Mouse (Mus musculus): ENCODE results near the gene Cd7. TPM values are rescaled to one million over a fixed set of nuclear protein-coding genes. Genes with fewer than 3 reads are reported as not detected.
A peak's percentile ranks its signal among the peaks of the same experiment; 100 is the strongest.

The Cd7 gene
- polyA plus RNA-seq, 1 experiment from 2014 or later, result not detected

DNA sequence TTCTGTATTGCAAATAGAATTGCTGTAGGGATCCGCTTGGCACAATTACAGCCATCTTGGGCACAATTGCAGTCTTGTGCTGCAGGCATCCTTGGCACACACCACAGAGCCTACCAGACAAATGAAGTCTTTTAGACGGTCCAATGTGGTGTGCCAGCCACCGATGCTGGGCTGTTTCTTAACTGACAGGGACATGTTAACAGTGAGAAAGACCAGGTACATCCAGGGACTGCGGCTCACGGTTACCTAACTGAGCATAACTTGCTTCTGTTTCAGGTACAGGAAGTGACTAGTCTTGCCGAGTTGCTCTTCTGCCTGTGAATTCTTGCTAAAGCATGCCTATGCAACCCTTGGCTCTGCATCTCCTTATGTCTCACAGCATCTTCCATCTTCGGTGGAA, 25.6 kb downstream of the Cd7 start:
- 76% methylated on average over 7 of the region's 7 CpGs for WGBS
- ATAC-seq, result no peak

DNA sequence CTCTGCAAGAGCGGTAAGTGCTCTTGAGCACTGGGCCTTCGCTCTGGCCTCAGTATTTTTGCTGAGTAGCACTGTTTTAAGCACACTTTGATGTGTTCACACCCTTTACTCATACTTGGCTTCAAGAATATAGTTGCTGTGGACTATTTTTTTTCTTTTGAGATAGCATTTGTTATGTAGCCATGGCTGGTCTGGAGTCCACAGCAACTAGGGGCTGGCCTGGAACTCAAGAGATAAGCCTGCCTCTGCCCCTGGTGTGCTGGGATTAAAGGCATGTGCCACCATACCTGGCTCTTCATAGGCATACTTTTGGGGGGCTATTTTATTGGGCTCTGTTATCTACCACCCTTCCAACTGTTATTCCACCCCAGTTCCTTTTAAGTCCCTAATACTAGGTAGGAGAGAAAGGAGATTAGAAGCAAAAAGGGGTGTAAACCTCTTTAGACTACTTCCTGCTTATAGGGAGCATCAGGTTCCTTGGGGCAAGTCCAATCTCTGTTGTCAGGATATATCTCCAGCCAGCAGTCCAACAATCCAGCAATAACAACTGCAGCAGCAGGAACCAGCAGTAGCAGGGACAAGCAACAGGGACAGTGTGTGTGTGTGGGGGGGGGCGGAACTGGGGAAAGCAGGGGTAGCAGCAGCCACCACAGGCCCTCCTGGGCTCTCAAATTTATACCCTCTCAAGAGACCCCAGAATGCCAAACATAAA, 29.0 kb downstream of the Cd7 start:
- H3K36me3 ChIP-seq (ENCODE audit: control insufficient read depth, insufficient read depth, low read length), result no peaks in the 10 kb centered on the region
- H3K4me3 ChIP-seq (ENCODE audit: low read length), result no peak overlapping the region
- H3K9ac ChIP-seq (ENCODE audit: low read depth, low read length), result no peak overlapping the region
- H3K9me3 ChIP-seq (ENCODE audit: control insufficient read depth, low read length), result no peaks in the 10 kb centered on the region
- WGBS, result 92% methylated on average over 3 of the region's 3 CpGs
- ATAC-seq, result no peak
- H3K4me1 ChIP-seq (ENCODE audit: control insufficient read depth, insufficient read depth, low read depth, low read length), result no peaks in the 10 kb centered on the region
- H3K4me2 ChIP-seq (ENCODE audit: low read length), result no peak overlapping the region
- no peaks in the 10 kb centered on the region for H3K27me3 ChIP-seq (replicated peaks; ENCODE audit: control insufficient read depth, insufficient read depth, low read length)
- no peak overlapping the region for H3K27ac ChIP-seq (ENCODE audit: low read depth, low read length)

More for the DNA sequence above, 25.6 kb downstream of the Cd7 start:
- Histone ChIP-seq H3K9ac (ENCODE audit: low read depth, low read length) (no peak overlapping the region), H3K27me3 (replicated peaks; ENCODE audit: control insufficient read depth, insufficient read depth, low read length) (no peaks in the 10 kb centered on the region), H3K36me3 (ENCODE audit: control insufficient read depth, insufficient read depth, low read length) (no peaks in the 10 kb centered on the region), H3K4me3 (ENCODE audit: low read length) (no peak overlapping the region), H3K9me3 (ENCODE audit: control insufficient read depth, low read length) (no peaks in the 10 kb centered on the region), H3K4me1 (ENCODE audit: control insufficient read depth, insufficient read depth, low read depth, low read length) (no peaks in the 10 kb centered on the region), H3K4me2 (ENCODE audit: low read length) (no peak overlapping the region), H3K27ac (ENCODE audit: low read depth, low read length) (no peak overlapping the region)

DNA sequence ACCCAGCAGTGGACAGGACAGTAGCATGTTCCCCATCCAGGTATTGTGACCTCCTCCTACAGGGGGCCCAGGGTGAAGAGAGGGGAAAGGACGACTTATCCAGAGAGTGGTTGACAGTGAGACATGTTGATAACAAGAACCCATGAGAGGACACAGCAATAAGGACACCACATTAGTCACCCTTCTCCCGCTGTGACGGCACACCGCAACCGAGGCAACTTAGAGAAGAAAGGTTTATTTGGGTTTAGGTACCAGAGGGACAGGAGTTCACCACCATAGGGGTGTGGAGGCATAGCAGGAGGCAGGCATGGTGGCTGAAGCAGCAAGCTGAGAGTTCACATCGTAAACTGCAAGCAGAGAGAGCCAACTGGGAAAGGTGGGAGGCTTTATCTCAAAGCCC, 33.0 kb downstream of the Cd7 start:
- H3K9me3 ChIP-seq (ENCODE audit: control insufficient read depth, low read length), result no peaks in the 10 kb centered on the region
- H3K9ac ChIP-seq (ENCODE audit: low read depth, low read length), result no peak overlapping the region
- no peak overlapping the region for H3K27ac ChIP-seq (ENCODE audit: low read depth, low read length)
- no peak overlapping the region for H3K4me3 ChIP-seq (ENCODE audit: low read length)
- ATAC-seq, result no peak
- no peaks in the 10 kb centered on the region for H3K27me3 ChIP-seq (replicated peaks; ENCODE audit: control insufficient read depth, insufficient read depth, low read length)
- no peaks in the 10 kb centered on the region for H3K36me3 ChIP-seq (ENCODE audit: control insufficient read depth, insufficient read depth, low read length)
- H3K4me1 ChIP-seq (ENCODE audit: control insufficient read depth, insufficient read depth, low read depth, low read length), result no peaks in the 10 kb centered on the region
- WGBS, result 83% methylated on average over 6 of the region's 6 CpGs
- no peak overlapping the region for H3K4me2 ChIP-seq (ENCODE audit: low read length)

DNA sequence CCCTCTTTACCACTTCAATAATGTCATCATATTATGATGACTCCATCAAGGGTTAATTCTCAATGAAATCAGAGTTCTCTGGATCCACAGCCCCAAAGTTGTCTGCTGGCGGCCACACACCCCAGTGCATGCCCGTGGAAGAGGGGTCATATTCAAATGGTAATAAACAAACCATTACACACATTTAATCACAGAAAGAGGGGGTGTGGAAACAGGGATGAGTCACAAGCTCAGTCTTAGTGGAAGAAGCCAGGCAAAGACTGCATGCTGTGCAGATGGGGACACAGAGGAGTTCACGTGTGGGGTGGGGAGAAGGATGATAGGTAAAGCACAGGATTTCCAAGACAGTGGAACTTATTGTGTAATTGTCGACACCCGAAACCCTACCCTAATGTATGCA, 34.9 kb downstream of the Cd7 start:
- 46% methylated on average over 5 of the region's 5 CpGs for WGBS
- no peaks in the 10 kb centered on the region for H3K27me3 ChIP-seq (replicated peaks; ENCODE audit: control insufficient read depth, insufficient read depth, low read length)
- H3K36me3 ChIP-seq (ENCODE audit: control insufficient read depth, insufficient read depth, low read length), result no peaks in the 10 kb centered on the region
- no peak for ATAC-seq
- H3K9me3 ChIP-seq (ENCODE audit: control insufficient read depth, low read length), result no peaks in the 10 kb centered on the region
- no peak overlapping the region for H3K4me3 ChIP-seq (ENCODE audit: low read length)
- no peak overlapping the region for H3K4me2 ChIP-seq (ENCODE audit: low read length)
- no peak overlapping the region for H3K9ac ChIP-seq (ENCODE audit: low read depth, low read length)
- no peak overlapping the region for H3K27ac ChIP-seq (ENCODE audit: low read depth, low read length)
- no peaks in the 10 kb centered on the region for H3K4me1 ChIP-seq (ENCODE audit: control insufficient read depth, insufficient read depth, low read depth, low read length)

DNA sequence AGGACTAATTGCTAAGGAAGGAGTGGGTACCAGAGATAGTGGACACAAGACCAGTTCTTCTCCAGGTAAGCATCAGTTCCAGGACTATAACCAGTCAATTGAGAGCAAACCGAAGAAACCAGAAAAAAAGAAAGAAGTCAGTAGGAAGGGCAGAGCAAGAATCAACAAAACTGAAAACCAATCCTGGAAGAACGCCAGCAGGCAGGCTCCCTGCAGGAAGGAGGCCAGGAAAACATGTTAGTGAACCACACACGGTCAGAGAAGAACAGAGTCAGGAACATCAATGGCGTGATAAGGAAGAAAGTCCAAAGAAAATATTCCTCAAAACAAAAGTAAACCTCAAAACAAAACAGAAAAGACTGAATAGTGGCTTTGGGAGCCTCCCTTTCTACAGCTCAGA, 37.3 kb downstream of the Cd7 start:
- WGBS, result 58% methylated on average over 4 of the region's 4 CpGs
- Histone ChIP-seq H3K9me3 (ENCODE audit: control insufficient read depth, low read length) (no peaks in the 10 kb centered on the region), H3K9ac (ENCODE audit: low read depth, low read length) (no peak overlapping the region), H3K36me3 (ENCODE audit: control insufficient read depth, insufficient read depth, low read length) (no peaks in the 10 kb centered on the region), H3K4me2 (ENCODE audit: low read length) (no peak overlapping the region), H3K27me3 (replicated peaks; ENCODE audit: control insufficient read depth, insufficient read depth, low read length) (no peaks in the 10 kb centered on the region), H3K4me1 (ENCODE audit: control insufficient read depth, insufficient read depth, low read depth, low read length) (no peaks in the 10 kb centered on the region), H3K27ac (ENCODE audit: low read depth, low read length) (no peak overlapping the region), H3K4me3 (ENCODE audit: low read length) (no peak overlapping the region)
- ATAC-seq, result no peak

DNA sequence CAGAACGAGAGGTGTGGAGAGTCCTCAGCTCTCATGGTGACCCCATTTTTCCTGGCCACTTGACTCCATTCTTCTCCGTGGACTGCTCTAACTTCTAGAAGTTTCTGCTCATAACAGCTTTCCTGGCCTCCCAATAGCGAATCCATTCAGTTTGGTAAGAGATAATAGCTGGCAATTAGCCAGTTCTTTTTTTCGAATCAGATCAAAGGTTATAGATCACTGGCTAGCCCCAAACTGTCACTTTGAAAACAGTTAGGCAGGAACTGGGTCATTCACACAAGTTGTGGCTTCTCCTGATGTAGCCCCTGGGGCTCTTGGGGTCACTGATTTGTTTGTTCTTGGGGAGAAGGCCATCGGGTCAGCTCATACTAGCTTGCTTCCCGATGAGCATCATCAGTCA, 44.5 kb downstream of the Cd7 start:
- peaks cover 17% of the 10 kb centered on the region for H3K4me1 ChIP-seq (ENCODE audit: control insufficient read depth, insufficient read depth, low read depth, low read length)
- no peak for ATAC-seq
- 84% methylated on average over 6 of the region's 6 CpGs for WGBS
- H3K27ac ChIP-seq (ENCODE audit: low read depth, low read length), result no peak overlapping the region
- no peak overlapping the region for H3K4me3 ChIP-seq (ENCODE audit: low read length)
- no peaks in the 10 kb centered on the region for H3K9me3 ChIP-seq (ENCODE audit: control insufficient read depth, low read length)
- no peaks in the 10 kb centered on the region for H3K27me3 ChIP-seq (replicated peaks; ENCODE audit: control insufficient read depth, insufficient read depth, low read length)
- no peak overlapping the region for H3K9ac ChIP-seq (ENCODE audit: low read depth, low read length)
- no peaks in the 10 kb centered on the region for H3K36me3 ChIP-seq (ENCODE audit: control insufficient read depth, insufficient read depth, low read length)
- no peak overlapping the region for H3K4me2 ChIP-seq (ENCODE audit: low read length)

DNA sequence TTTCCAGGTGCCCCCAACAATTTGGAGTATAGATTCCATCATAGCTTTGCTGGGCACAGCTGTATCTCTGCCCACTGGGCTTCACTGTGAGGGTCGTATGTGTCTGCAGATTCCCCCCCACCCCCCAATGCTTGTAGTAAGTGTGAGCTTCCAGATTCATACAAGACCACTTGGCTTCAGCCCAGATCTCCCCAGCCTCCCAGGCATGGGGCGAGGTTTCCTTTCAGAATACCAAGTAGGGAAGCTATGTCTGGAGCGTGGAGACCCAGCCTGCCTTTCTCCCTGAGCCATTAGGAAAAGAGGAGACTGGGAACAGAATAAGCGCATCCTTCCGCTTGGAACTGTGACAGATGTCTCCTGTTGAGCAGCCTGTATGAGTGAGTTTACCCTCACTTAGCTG, 45.6 kb downstream of the Cd7 start:
- Histone ChIP-seq H3K36me3 (ENCODE audit: control insufficient read depth, insufficient read depth, low read length) (no peaks in the 10 kb centered on the region), H3K27me3 (replicated peaks; ENCODE audit: control insufficient read depth, insufficient read depth, low read length) (no peaks in the 10 kb centered on the region), H3K4me2 (ENCODE audit: low read length) (no peak overlapping the region), H3K4me1 (ENCODE audit: control insufficient read depth, insufficient read depth, low read depth, low read length) (peaks cover 28% of the 10 kb centered on the region), H3K9ac (ENCODE audit: low read depth, low read length) (no peak overlapping the region), H3K9me3 (ENCODE audit: control insufficient read depth, low read length) (no peaks in the 10 kb centered on the region), H3K27ac (ENCODE audit: low read depth, low read length) (no peak overlapping the region), H3K4me3 (ENCODE audit: low read length) (no peak overlapping the region)
- ATAC-seq, result no peak
- WGBS, result 54% methylated on average over 5 of the region's 5 CpGs

DNA sequence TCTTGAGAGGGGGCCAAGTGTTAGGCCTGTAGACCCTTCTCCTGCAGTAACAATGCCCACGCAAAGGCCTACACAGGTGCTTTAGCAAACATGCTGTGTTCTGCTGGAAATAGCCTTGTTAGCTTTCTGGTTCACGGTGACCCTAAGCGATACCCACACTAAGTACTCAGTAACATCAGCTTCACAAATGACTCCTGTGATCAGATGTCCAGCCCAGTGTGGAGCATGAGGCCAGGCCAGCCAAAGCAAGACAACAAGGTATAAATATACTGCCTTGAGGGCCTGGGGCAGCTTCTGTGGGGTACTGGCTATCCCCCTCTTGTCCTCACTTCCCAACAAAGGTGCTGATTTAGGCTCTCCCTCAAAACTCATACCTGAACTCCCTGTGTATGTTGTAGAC, 46.1 kb downstream of the Cd7 start:
- WGBS, result 97% methylated on average over 3 of the region's 3 CpGs
- Histone ChIP-seq H3K4me1 (ENCODE audit: control insufficient read depth, insufficient read depth, low read depth, low read length) (peaks cover 33% of the 10 kb centered on the region), H3K4me3 (ENCODE audit: low read length) (no peak overlapping the region), H3K27ac (ENCODE audit: low read depth, low read length) (no peak overlapping the region), H3K9me3 (ENCODE audit: control insufficient read depth, low read length) (no peaks in the 10 kb centered on the region), H3K27me3 (replicated peaks; ENCODE audit: control insufficient read depth, insufficient read depth, low read length) (no peaks in the 10 kb centered on the region), H3K9ac (ENCODE audit: low read depth, low read length) (no peak overlapping the region), H3K36me3 (ENCODE audit: control insufficient read depth, insufficient read depth, low read length) (no peaks in the 10 kb centered on the region), H3K4me2 (ENCODE audit: low read length) (no peak overlapping the region)
- no peak for ATAC-seq

DNA sequence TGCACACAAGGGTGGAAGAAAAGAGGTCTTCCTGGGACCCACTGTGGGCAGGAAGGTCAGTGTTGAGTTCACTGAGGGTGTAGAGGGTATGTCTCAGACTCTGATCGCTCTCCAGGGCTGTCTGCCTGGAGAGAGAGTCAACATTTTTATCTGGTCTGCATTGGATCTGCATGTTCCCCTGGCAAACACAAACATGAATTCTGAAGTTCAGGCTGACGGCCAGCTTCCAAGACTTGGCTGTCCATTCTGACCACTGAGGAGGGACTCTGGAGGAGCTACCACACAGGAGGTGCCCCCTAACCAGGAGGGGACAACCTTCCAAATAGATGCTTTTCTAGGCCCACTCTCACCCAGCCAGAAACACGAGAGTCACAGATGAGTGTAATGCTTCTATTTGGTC, 47.4 kb downstream of the Cd7 start:
- Histone ChIP-seq H3K4me2 (ENCODE audit: low read length) (peak overlapping the region; percentile 78), H3K27me3 (replicated peaks; ENCODE audit: control insufficient read depth, insufficient read depth, low read length) (no peaks in the 10 kb centered on the region), H3K9me3 (ENCODE audit: control insufficient read depth, low read length) (no peaks in the 10 kb centered on the region), H3K4me1 (ENCODE audit: control insufficient read depth, insufficient read depth, low read depth, low read length) (peaks cover 39% of the 10 kb centered on the region), H3K9ac (ENCODE audit: low read depth, low read length) (peak overlapping the region; percentile 75), H3K4me3 (ENCODE audit: low read length) (peak overlapping the region; percentile 98), H3K27ac (ENCODE audit: low read depth, low read length) (peak overlapping the region; percentile 95), H3K36me3 (ENCODE audit: control insufficient read depth, insufficient read depth, low read length) (no peaks in the 10 kb centered on the region)
- 71% methylated on average over 3 of the region's 3 CpGs for WGBS
- peak; percentile 14; the same call in 1 of the 2 replicates for ATAC-seq

All from hindbrain, embryonic 16.5 days (tissue).